Mouse (Mus musculus) cerebral cortex, adult 2 months (tissue): ENCODE data around the gene Gm8897.

Source experiments
- WGBS: fragments of 180-500 bp; shearing (Covaris S2); methylation state at CpG from one replicate; pipeline ENCODE4 v1.1.7; 2018; 5-methylcytosine and 5-hydroxymethylcytosine counted together

Gm8897 gene

DNA sequence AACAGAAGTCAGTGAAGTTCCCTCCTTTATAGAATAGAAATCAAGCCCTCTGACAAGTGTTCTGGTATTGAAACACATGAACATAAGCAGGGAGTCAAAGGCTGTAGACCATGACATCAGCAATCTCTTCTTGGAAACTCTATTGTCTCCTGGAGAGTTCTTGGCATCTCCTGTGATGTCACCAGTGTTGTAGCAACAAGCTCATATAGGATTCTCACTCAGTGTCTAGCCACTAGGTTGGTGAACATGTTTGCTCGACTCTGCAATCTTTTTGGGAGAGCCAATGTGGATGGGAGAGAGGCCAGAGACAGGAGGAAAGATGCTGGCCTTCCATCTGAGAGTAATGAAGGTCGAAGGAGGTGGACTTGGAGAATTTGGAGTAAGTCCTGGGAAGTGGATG lies at the start of gene Gm8897:
Gene Gm8897 (plus strand): TSS at position 301 of the 400 bp plus-strand sequence.
- WGBS: 52% methylated on average over 2 of the region's 2 CpGs

DNA sequence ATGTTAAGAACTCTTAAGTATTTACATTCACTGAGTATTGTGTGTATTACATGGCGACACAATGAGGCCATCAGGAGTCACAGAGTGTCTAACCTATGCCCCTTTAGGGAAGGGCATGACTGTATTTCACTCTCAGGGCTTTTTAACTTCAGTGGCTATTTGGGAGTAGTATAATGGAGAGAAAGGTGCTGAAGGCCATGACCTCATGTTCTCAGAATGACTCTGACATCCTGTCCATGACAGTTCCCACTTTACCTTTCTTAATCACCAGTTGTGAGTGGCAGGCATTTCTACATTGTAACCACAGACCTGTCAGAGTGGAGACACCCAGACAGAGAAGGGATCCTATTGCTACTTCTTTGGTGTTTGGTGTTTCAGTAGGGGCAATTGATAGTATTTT lies 473 bp downstream of the Gm8897 start:
- 33% methylated on average over 1 of the region's 1 CpGs for WGBS
